Mouse (Mus musculus) gastrocnemius, postnatal 10 days (tissue): ENCODE measurements around the gene Olfr965. TPM values are rescaled to one million over a fixed set of nuclear protein-coding genes. Genes with fewer than 3 reads are reported as not detected.
"Not testable (repeated sequence)": the region's sequence is repeated elsewhere in the genome, so short reads cannot be mapped to it uniquely, and the experiment has no call there.

Source experiments
- DNase-seq: peaks from one replicate; pipeline ENCODE4 v3.0.0; 2021; ENCODE audit warnings: mixed read lengths
- long read RNA-seq, 2 experiments: library from polyadenylated mRNA; stranded (forward); transcript quantifications; one replicate each; pipeline ENCODE4 v2.0.0; 2021
- total RNA-seq, 2 experiments: library from RNA; stranded (reverse); gene quantifications; 2 replicates each; pipeline ENCODE4 v1.2.3; 2021

The Olfr965 gene
- not detected for total RNA-seq
- long read RNA-seq, experiment 1: 0 reads
- long read RNA-seq, experiment 2: 0 reads

DNA sequence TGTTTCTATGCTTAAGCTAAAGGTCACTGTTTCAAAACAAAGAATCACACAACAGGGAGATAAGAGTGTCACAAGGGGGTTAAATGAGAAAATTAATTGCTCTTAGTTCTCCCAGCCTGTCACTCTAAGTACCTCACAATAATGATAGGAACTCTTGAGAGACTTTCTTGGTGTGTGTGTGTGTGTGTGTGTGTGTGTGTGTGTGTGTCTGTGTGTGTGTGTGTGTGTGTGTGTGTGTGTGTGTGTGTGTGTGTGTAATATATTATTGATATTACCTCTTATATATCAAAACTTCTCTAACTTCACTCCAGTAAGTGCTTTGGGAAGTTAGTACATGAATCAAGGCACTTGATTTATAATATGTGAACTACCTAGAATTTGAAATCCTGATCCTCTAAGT is at the start of gene Olfr965:
Gene Olfr965, plus strand, starts transcription at position 301 of the 400 bp plus-strand sequence.
- DNase-seq: no peak

DNA sequence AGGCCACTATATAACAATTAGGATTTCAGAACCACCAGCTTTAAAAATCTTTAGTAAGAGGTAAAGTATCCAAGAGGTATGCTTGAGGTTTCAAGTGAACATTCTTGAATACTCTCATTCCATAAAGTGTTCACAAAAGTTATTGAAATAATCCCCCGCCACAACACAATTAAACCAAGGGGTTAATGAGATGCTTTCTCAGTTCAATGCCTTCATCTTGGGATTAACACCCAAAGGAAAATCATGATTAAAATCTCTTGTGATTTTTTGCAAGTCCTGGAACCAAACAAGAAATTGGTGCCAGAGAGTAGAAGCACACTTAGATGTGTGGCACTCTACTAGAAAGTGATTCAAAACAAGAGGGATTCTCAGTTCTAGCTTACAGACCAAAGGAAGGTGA is 44.2 kb upstream of the Olfr965 start, which contains the start of gene Olfr963:
Gene Olfr963, plus strand, starts transcription at position 301 of the 400 bp plus-strand sequence.
- no peak for DNase-seq

- no peak for DNase-seq
These were observed 41.4 kb upstream of the Olfr965 start for GRCm38 (mm10) chr9:39669723-39670122.

DNA sequence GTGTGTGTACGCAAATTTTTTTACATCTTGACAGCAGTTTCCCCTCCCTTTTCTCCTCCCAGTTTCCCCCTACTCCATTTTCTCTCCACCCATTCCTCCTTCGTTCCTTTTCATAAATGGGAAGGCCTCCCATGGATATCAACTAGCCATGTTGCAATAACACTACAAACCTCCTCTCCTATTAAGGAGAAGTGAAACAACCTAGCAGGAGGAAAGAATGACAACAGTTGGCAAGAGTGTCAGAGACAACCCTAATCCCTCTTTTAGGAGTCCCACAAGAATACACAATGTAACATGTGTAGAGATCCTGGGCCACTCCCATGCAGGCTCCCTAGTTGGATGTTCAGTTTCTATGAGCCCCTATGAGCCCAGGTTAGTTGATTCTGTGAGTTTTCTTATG is 36.3 kb upstream of the Olfr965 start:
- DNase-seq: no peak

GRCm38 (mm10) chr9:39678557-39678956 is 32.6 kb upstream of the Olfr965 start:
- no peak for DNase-seq

DNA sequence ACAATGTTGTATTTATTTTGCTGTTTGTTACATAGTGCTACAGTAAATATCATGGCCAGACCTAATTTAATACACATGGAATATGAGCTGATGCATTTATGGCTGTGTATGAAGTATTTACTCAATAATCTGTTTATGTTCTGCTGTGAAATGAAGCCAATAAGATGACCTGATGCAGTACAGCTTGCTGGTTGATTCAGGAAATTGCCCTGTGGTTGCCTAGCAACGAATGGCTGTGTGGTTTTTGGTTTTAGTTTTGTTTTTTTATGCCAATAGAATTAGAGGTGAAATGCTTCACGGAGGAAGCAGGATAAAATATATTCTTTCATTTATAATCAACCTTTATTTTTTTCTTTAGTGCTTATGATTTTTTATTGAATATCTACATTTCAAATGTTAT is 31.9 kb upstream of the Olfr965 start:
- no peak for DNase-seq

- DNase-seq: not testable (repeated sequence)
These were observed 10.0 kb upstream of the Olfr965 start for GRCm38 (mm10) chr9:39701123-39701522.

- DNase-seq: no peak
These were observed 4.1 kb upstream of the Olfr965 start, which contains the start of gene Olfr149 for GRCm38 (mm10) chr9:39707017-39707416. Gene Olfr149, minus strand, starts transcription at chr9:39707117.

DNA sequence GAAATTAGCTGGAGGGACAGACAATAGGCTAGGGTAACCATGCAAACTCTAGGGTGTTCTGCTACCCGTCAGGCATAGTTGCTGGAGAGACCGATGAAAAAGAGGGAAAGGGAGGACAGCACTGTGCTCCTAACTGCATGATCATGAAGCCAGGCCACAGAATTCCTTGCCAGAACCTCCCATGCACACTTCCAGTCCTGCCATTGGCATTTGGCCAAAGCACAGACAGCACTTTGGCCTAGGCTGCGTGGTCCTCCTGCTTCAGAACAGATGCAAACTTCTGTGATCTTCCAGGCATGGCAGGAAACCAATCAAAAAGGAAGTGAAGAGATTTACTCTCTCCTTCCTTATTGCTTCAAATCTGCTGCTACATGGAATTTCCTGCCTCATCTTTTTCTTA is 2.2 kb upstream of the Olfr965 start:
- peak; percentile 27 for DNase-seq

GRCm38 (mm10) chr9:39730678-39731077 is 19.5 kb downstream of the Olfr965 start, which contains the start of gene Olfr150:
Gene Olfr150, plus strand, starts transcription at chr9:39730978.
- no peak for DNase-seq

DNA sequence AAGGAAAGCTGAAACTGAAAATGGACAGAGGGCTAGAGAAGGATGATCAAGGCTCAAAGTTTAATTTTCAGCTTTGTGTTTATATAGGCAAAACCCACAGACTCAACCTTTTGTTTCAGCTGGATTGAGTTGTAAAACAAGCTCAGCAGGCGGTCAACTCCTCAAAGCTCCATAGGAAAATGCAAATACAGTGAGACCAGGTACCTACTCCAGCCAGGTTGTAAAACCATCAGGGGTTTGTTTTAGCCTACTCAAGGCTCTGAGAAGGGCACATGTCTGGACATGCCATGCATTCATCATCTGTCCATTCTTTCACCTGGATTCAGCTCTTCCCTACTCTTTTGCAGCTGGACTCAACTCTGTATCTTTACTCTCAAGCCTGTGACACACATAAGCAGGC is 29.6 kb downstream of the Olfr965 start:
- no peak for DNase-seq

DNA sequence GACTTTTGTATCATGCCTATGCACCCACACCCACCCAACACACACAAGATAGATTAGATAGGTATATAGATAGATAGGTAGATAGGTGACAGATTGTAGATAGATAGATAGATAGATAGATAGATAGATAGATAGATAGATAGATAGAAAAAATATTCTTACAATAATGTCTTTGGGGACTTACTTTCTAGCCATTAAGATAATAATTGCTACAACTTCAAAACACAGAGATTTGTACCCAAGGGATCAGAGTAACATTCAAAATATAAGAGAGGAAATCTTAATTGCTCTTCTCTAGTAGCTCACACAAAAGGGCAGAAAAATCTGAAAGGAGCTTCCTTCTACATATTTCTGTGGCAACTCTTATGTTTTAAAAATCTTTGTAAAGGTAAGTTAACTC is 34.8 kb downstream of the Olfr965 start, which contains the start of gene Olfr967:
Gene Olfr967, plus strand, starts transcription at position 301 of the 400 bp plus-strand sequence.
- no peak for DNase-seq

DNA sequence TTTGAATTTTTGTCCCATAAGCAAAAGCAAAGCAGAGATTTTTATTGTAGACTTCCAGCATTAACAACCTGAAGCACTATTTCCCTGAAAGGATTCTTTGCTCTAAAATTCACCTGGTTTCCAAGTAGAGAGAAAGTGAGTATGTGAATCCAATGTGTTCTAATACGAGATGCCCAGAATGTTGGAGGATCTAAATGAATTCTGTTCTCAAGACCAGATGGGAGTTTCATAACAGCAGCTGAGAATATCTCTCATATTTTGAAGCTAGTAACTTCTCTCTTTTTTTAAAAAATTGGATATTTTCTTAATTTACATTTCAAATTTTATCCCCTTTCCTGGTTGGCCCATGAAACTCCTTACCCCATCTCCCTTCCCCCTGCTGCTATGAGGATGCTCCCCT is 35.3 kb downstream of the Olfr965 start:
- DNase-seq: no peak

Other genes with a start within 250 kb of the Olfr965 start
- not detected for gene Olfr955, start 239.4 kb upstream of the Olfr965 start, total RNA-seq
- gene Olfr44, start 217.4 kb upstream of the Olfr965 start, total RNA-seq: not detected
- not detected for gene Olfr957, start 195.5 kb upstream of the Olfr965 start, total RNA-seq
- gene Olfr958, start 157.3 kb upstream of the Olfr965 start, total RNA-seq: not detected
- not detected for gene Olfr959, start 135.8 kb upstream of the Olfr965 start, total RNA-seq
- gene AW551984, start 107.0 kb upstream of the Olfr965 start, total RNA-seq: 100 to 1,000 TPM; 113 to 117 TPM
- gene Olfr148, start 100.7 kb upstream of the Olfr965 start, total RNA-seq: not detected
- not detected for gene Olfr960, start 90.0 kb upstream of the Olfr965 start, total RNA-seq
- not detected for gene Olfr961, start 66.3 kb upstream of the Olfr965 start, total RNA-seq
- gene Olfr963, start 44.1 kb upstream of the Olfr965 start, total RNA-seq: not detected
- gene Olfr149, start 4.2 kb upstream of the Olfr965 start, total RNA-seq: not detected
- not detected for gene Olfr150, start 19.6 kb downstream of the Olfr965 start, total RNA-seq
- gene Olfr967, start 34.9 kb downstream of the Olfr965 start, total RNA-seq: not detected
- gene Olfr968, start 71.9 kb downstream of the Olfr965 start, total RNA-seq: not detected
- not detected for gene Olfr969, start 79.6 kb downstream of the Olfr965 start, total RNA-seq
- gene Olfr970, start 97.5 kb downstream of the Olfr965 start, total RNA-seq: not detected
- not detected for gene Olfr971, start 125.5 kb downstream of the Olfr965 start, total RNA-seq
- gene Olfr972, start 155.1 kb downstream of the Olfr965 start, total RNA-seq: not detected
- gene Olfr229, start 196.0 kb downstream of the Olfr965 start, total RNA-seq: not detected
- gene Olfr974, start 226.1 kb downstream of the Olfr965 start, total RNA-seq: not detected
- not detected for gene Olfr975, start 240.7 kb downstream of the Olfr965 start, total RNA-seq
- not detected for gene Olfr976, start 249.8 kb downstream of the Olfr965 start, total RNA-seq